12 mouse cellular contexts compared by ENCODE assay signal in genomic region chr12:52698276-52698930, GRCm38 (mm10). TPM values are rescaled to one million over a fixed set of nuclear protein-coding genes. Genes with fewer than 3 reads are reported as not detected.
DNase-seq lines count a peak whose midpoint lies in the region; ATAC-seq and TF ChIP-seq lines count a peak whose summit lies in the region.
"Had no signal": no experiment of that assay in that cellular context is flagged by ENCODE, and none has a peak within 500 bp of the region (broad histone marks: within the 10 kb centered on the region; RNA-seq: fewer than 3 reads in every experiment).

No protein-coding gene starts in this region.

- H3K9ac ChIP-seq in intestine, embryonic 16.5 days (ENCODE audit: low read depth, low read length): 0 out of 2 replicates have a peak overlapping the region, but pooled peaks have one; percentile 13
- no peak overlapping the region for H3K9ac ChIP-seq in intestine, postnatal 0 days (ENCODE audit: low read depth, low read length)
- peak overlapping the region; percentile 70; the same call in 1 of the 2 replicates for H3K9ac ChIP-seq in forebrain, embryonic 13.5 days

- no peak for TF ChIP-seq CTCF in intestine, postnatal 0 days (IDR thresholded peaks at IDR 0.05; ENCODE audit: low read depth)

- DNase-seq in midbrain, embryonic 10.5 days (ENCODE audit: low spot score): peak; percentile 30
- DNase-seq in retina, postnatal 1 day: peak; percentile 34
- no peak for DNase-seq in frontal cortex, postnatal 14 days (ENCODE audit: low spot score in 2 of 2)
- DNase-seq in adrenal gland, adult (ENCODE audit: inconsistent age in 2 of 2, low spot score in 1 of 2): no peak
- DNase-seq: heart, adult 18-20 months; kidney, postnatal 25 days; lung, adult 18-20 months had no signal

- no peaks in the 10 kb centered on the region for H3K36me3 ChIP-seq in intestine, embryonic 16.5 days (ENCODE audit: control insufficient read depth, insufficient read depth, low read length)
- no peaks in the 10 kb centered on the region for H3K36me3 ChIP-seq in intestine, postnatal 0 days (ENCODE audit: control insufficient read depth, insufficient read depth)
- no peaks in the 10 kb centered on the region for H3K36me3 ChIP-seq in forebrain, embryonic 13.5 days (ENCODE audit: poor library complexity, severe bottlenecking)
- H3K36me3 ChIP-seq in midbrain, embryonic 10.5 days: no peaks in the 10 kb centered on the region

- WGBS in intestine, embryonic 16.5 days: 70% methylated on average over 5 of the region's 5 CpGs
- 78% methylated on average over 5 of the region's 5 CpGs for WGBS in intestine, postnatal 0 days
- 5% methylated on average over 5 of the region's 5 CpGs for WGBS in forebrain, embryonic 13.5 days
- WGBS in midbrain, embryonic 10.5 days: 20% methylated on average over 5 of the region's 5 CpGs

- H3K4me3 ChIP-seq in intestine, embryonic 16.5 days (ENCODE audit: low read length): no peak overlapping the region
- no peak overlapping the region for H3K4me3 ChIP-seq in intestine, postnatal 0 days (ENCODE audit: low read depth, low read length)
- H3K4me3 ChIP-seq in forebrain, embryonic 13.5 days: peak overlapping the region; percentile 53
- H3K4me3 ChIP-seq in midbrain, embryonic 10.5 days: peak overlapping the region; percentile 57

- H3K4me2 ChIP-seq in intestine, embryonic 16.5 days (ENCODE audit: low read depth, low read length): no peak overlapping the region
- no peak overlapping the region for H3K4me2 ChIP-seq in intestine, postnatal 0 days (replicated peaks; ENCODE audit: low read depth)
- H3K4me2 ChIP-seq in forebrain, embryonic 13.5 days: peak overlapping the region; percentile 76

- ATAC-seq in intestine, embryonic 16.5 days: no peak
- ATAC-seq in intestine, postnatal 0 days: no peak
- peak; percentile 39 for ATAC-seq in forebrain, embryonic 13.5 days
- no peak for ATAC-seq in erythroblast, adult 5-6 weeks (replicated peaks; ENCODE audit: low FRiP score, poor library complexity, severe bottlenecking)
- ATAC-seq: Patski had no signal

- peaks cover 13% of the 10 kb centered on the region for H3K4me1 ChIP-seq in intestine, embryonic 16.5 days (ENCODE audit: control insufficient read depth, insufficient read depth, low read length)
- peaks cover 7% of the 10 kb centered on the region for H3K4me1 ChIP-seq in intestine, postnatal 0 days (replicated peaks; ENCODE audit: control insufficient read depth, insufficient read depth, low read length)
- peaks cover 44% of the 10 kb centered on the region for H3K4me1 ChIP-seq in forebrain, embryonic 13.5 days
- peaks cover 56% of the 10 kb centered on the region for H3K4me1 ChIP-seq in midbrain, embryonic 10.5 days

- H3K27me3 ChIP-seq in intestine, embryonic 16.5 days (replicated peaks; ENCODE audit: control insufficient read depth, insufficient read depth, low read length): no peaks in the 10 kb centered on the region
- H3K27me3 ChIP-seq in intestine, postnatal 0 days (replicated peaks; ENCODE audit: control insufficient read depth, insufficient read depth, low read length): no peaks in the 10 kb centered on the region
- H3K27me3 ChIP-seq in forebrain, embryonic 13.5 days: no peaks in the 10 kb centered on the region
- no peaks in the 10 kb centered on the region for H3K27me3 ChIP-seq in midbrain, embryonic 10.5 days (ENCODE audit: low read depth, poor library complexity, severe bottlenecking)
- H3K27me3 ChIP-seq: Patski had no signal

- H3K9me3 ChIP-seq in intestine, embryonic 16.5 days (ENCODE audit: control insufficient read depth, low read length): no peaks in the 10 kb centered on the region
- no peaks in the 10 kb centered on the region for H3K9me3 ChIP-seq in intestine, postnatal 0 days (ENCODE audit: control insufficient read depth)
- no peaks in the 10 kb centered on the region for H3K9me3 ChIP-seq in forebrain, embryonic 13.5 days (replicated peaks)
- H3K9me3 ChIP-seq in midbrain, embryonic 10.5 days (replicated peaks): no peaks in the 10 kb centered on the region

- H3K27ac ChIP-seq in intestine, embryonic 16.5 days (ENCODE audit: low read length): peak overlapping the region; percentile 69
- H3K27ac ChIP-seq in intestine, postnatal 0 days (ENCODE audit: low read depth, low read length): no peak overlapping the region
- peak overlapping the region; percentile 87 for H3K27ac ChIP-seq in forebrain, embryonic 13.5 days
- H3K27ac ChIP-seq in midbrain, embryonic 10.5 days (replicated peaks): peak overlapping the region; percentile 89

RNA-seq across cellular contexts. Expression of gene Akap6, which starts 0.8 kb away (rescaled TPM):
- 1.4 TPM in 2 replicates for polyA plus RNA-seq in intestine, embryonic 16.5 days (2015; fragmentation: Nextera tagmentation; extraction: Ambion mirVana)
- polyA plus RNA-seq in intestine, postnatal 0 days (2015; fragmentation: Nextera tagmentation; extraction: Ambion mirVana): 0.73 and 1.1 TPM in 2 replicates
- polyA plus RNA-seq in forebrain, embryonic 13.5 days (2015; fragmentation: Nextera tagmentation; extraction: Ambion mirVana): 15.3 and 17.4 TPM in 2 replicates
- polyA plus RNA-seq in midbrain, embryonic 10.5 days (2016; fragmentation: Nextera tagmentation; extraction: Ambion mirVana): 7.7 and 12.4 TPM in 2 replicates
- under 0.01 TPM in 1 of 2 replicates, not detected in the other for total RNA-seq in erythroblast, adult 5-6 weeks (2015; ENCODE audit: low replicate concordance)
- 0.14 TPM in 1 of 2 replicates, not detected in the other for total RNA-seq in erythroblast, adult 5-6 weeks (2017; ENCODE audit: low replicate concordance)

Comparison
In these comparisons a context has a peak if more than half of its experiments do, and no peak if none do; other contexts are left out.
1. H3K4me3 ChIP-seq: peak in forebrain, embryonic 13.5 days (single experiment) and midbrain, embryonic 10.5 days (single experiment); none in intestine, embryonic 16.5 days (single experiment) and intestine, postnatal 0 days (single experiment).
2. DNase-seq: peak in midbrain, embryonic 10.5 days (single experiment) and retina, postnatal 1 day (single experiment); none in frontal cortex, postnatal 14 days (0 of 2) and adrenal gland, adult (0 of 2).